Mouse (Mus musculus) liver, embryonic 11.5 days (tissue): ENCODE measurements around the gene Ctnna2. TPM values are rescaled to one million over a fixed set of nuclear protein-coding genes. Genes with fewer than 3 reads are reported as not detected.

Experiments
- ATAC-seq: fragments of 200-750 bp; cut with Nextera tagmentation; replicated peaks from 2 replicates; pipeline ENCODE4 v1.8.0; 2017; ENCODE audit warnings: moderate number of reproducible peaks, mild to moderate bottlenecking, moderate TSS enrichment, moderate library complexity; ENCODE audit not compliant: low FRiP score
- DNase-seq: peaks from one replicate; pipeline ENCODE4 v3.0.0-alpha.2; 2017; ENCODE audit warnings: low spot score
- H3K27ac ChIP-seq: fragments of 300-500 bp; sonication (generic); 2 replicates; pipeline ENCODE4 v1.5.1; 2014; ENCODE audit warnings: mild to moderate bottlenecking, low read depth, low read length, control low read depth
- H3K27me3 ChIP-seq: fragments of 300-500 bp; sonication (generic); replicated peaks from 2 replicates; pipeline ENCODE4 v1.6.1; 2014; ENCODE audit warnings: low read length, mixed read lengths; ENCODE audit not compliant: control insufficient read depth, insufficient read depth
- H3K36me3 ChIP-seq: fragments of 300-500 bp; sonication (generic); 2 replicates; pipeline ENCODE4 v1.6.1; 2014; ENCODE audit warnings: mild to moderate bottlenecking, low read length, moderate library complexity, mixed read lengths; ENCODE audit not compliant: control insufficient read depth, insufficient read depth
- H3K4me1 ChIP-seq: fragments of 300-500 bp; sonication (generic); replicated peaks from 2 replicates; pipeline ENCODE4 v1.6.1; 2014; ENCODE audit warnings: low read length, mixed read lengths; ENCODE audit not compliant: control insufficient read depth, insufficient read depth
- H3K4me2 ChIP-seq: fragments of 300-500 bp; sonication (generic); 2 replicates; pipeline ENCODE4 v1.6.1; 2014; ENCODE audit warnings: mild to moderate bottlenecking, control low read depth, moderate library complexity
- H3K4me3 ChIP-seq: fragments of 300-500 bp; sonication (generic); 2 replicates; pipeline ENCODE4 v1.5.1; 2014; ENCODE audit warnings: low read depth, low read length, control low read depth
- H3K9ac ChIP-seq: fragments of 300-500 bp; sonication (generic); 2 replicates; pipeline ENCODE4 v1.6.1; 2014; ENCODE audit warnings: low read depth, low read length, control low read depth
- H3K9me3 ChIP-seq: fragments of 300-500 bp; sonication (generic); 2 replicates; pipeline ENCODE4 v1.6.1; 2016; ENCODE audit warnings: low read length, inconsistent platforms, mixed read lengths; ENCODE audit not compliant: control insufficient read depth
- WGBS: fragments of 180-500 bp; shearing (Covaris S2); extraction: QIAGEN DNeasy Blood & Tissue Kit; methylation state at CpG from one replicate; pipeline ENCODE4 v1.1.7; 2014; 5-methylcytosine and 5-hydroxymethylcytosine counted together
- polyA plus RNA-seq: library from polyadenylated mRNA; unstranded; fragments of >200 nt; fragmentation: Nextera tagmentation; extraction: Ambion mirVana; gene quantifications from 2 replicates; pipeline ENCODE4 v1.2.1, GENCODE M21; 2014

Ctnna2 gene
- polyA plus RNA-seq, 1 experiment from 2014 or later: 1.9 TPM

DNA sequence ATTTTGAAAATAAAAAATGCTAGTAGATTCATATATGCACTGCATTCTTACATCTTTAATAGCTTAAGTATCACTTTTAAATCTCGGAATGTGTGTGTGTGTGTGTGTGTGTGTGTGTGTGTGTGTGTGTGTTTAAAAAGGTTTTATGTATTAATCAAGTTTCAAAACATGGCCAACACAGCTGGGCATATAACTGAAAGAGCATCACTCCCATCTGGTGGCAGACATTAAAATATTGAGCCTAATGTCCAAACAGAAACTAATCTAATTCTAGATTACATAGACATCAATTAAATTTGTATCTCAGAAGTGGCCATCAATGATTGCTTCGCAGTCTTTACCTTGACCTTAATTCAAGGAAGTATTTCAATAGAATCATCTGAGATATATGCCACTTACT, 140.4 kb downstream of the Ctnna2 start:
- Histone ChIP-seq H3K4me1 (no peaks in the 10 kb centered on the region), H3K36me3 (no peaks in the 10 kb centered on the region), H3K9ac (no peak overlapping the region), H3K4me2 (no peak overlapping the region), H3K27me3 (no peaks in the 10 kb centered on the region), H3K4me3 (no peak overlapping the region), H3K27ac (no peak overlapping the region), H3K9me3 (no peaks in the 10 kb centered on the region)
- DNase-seq (no peak), ATAC-seq (no peak)
- 83% methylated on average over 2 of the region's 2 CpGs for WGBS

DNA sequence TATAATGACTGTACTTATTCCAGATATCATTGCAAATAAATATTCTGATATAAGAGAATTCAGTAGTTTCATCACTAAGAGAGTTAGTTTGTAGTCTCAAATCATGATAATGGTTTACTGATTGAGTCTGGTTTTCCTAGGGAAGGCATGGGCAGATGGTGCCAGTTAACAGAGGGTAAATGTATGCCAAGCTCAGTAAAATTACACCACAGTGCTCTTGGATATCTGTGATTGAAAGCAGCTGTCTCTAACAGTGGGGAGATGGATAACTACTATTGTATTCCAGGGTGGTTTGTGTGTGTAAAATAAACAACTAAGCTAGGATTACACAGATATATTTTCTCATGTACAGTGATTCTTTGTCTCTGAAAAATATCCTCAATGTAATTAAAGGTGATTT, 140.8 kb downstream of the Ctnna2 start:
- DNase-seq: no peak
- no peak overlapping the region for H3K27ac ChIP-seq
- no peak overlapping the region for H3K4me3 ChIP-seq
- H3K36me3 ChIP-seq: no peaks in the 10 kb centered on the region
- H3K9ac ChIP-seq: no peak overlapping the region
- no peak for ATAC-seq
- H3K27me3 ChIP-seq: no peaks in the 10 kb centered on the region
- no peaks in the 10 kb centered on the region for H3K9me3 ChIP-seq
- H3K4me2 ChIP-seq: no peak overlapping the region
- no peaks in the 10 kb centered on the region for H3K4me1 ChIP-seq

DNA sequence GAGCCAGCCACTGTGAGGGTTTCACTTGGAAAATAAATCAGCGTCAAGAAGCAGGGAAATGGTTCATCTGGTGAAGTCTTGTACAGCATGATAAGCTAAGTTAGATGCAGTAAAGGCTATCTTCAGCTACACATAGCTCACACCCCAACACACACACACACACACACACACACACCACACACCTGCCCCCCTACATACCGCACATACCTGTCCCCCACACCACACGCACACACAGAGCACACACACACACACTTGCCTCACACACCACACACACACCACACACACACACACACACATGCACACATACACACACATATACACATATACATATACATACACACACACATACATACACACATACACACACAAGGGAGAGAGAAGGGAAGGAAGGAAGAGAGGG, 142.0 kb downstream of the Ctnna2 start:
- no peak overlapping the region for H3K9ac ChIP-seq
- no peak overlapping the region for H3K4me3 ChIP-seq
- no peaks in the 10 kb centered on the region for H3K9me3 ChIP-seq
- DNase-seq (no peak), ATAC-seq (no peak)
- no peaks in the 10 kb centered on the region for H3K36me3 ChIP-seq
- H3K27me3 ChIP-seq: no peaks in the 10 kb centered on the region
- H3K27ac ChIP-seq: no peak overlapping the region
- 88% methylated on average over 3 of the region's 3 CpGs for WGBS
- H3K4me2 ChIP-seq: no peak overlapping the region
- no peaks in the 10 kb centered on the region for H3K4me1 ChIP-seq

DNA sequence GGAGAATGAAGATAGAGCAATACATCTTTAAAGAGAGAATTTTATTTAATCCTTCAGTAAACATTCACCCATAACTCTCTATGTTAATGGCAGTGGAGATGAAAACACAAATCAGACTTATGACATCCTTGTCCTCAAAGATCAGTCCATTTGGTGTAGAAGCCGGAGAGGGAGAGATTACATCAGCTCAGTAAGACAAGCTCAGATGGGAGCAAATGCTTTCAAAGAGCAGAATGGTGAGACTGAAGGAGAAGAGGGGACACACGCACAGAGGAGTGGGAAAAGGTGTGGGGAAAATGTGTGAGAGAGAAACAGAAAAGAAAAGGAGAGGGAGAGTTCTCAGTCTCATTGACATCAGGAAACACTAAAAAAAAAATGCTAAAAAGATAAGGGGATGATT, 144.8 kb downstream of the Ctnna2 start:
- no peaks in the 10 kb centered on the region for H3K36me3 ChIP-seq
- WGBS: 74% methylated on average over 2 of the region's 2 CpGs
- no peak overlapping the region for H3K9ac ChIP-seq
- no peak overlapping the region for H3K4me2 ChIP-seq
- H3K27ac ChIP-seq: no peak overlapping the region
- no peaks in the 10 kb centered on the region for H3K9me3 ChIP-seq
- DNase-seq (no peak), ATAC-seq (no peak)
- H3K4me1 ChIP-seq: no peaks in the 10 kb centered on the region
- H3K4me3 ChIP-seq: no peak overlapping the region
- H3K27me3 ChIP-seq: no peaks in the 10 kb centered on the region

GRCm38 (mm10) chr6:77827526-77827925, 152.0 kb downstream of the Ctnna2 start:
- WGBS: 77% methylated on average over 1 of the region's 1 CpGs
- ATAC-seq: no peak
- no peak for DNase-seq

GRCm38 (mm10) chr6:77817116-77817515, 162.4 kb downstream of the Ctnna2 start:
- no peaks in the 10 kb centered on the region for H3K36me3 ChIP-seq
- no peaks in the 10 kb centered on the region for H3K27me3 ChIP-seq
- H3K9me3 ChIP-seq: no peaks in the 10 kb centered on the region
- ATAC-seq (no peak), DNase-seq (no peak)
- WGBS: 69% methylated on average over 3 of the region's 3 CpGs
- H3K4me1 ChIP-seq: no peaks in the 10 kb centered on the region
- no peak overlapping the region for H3K4me3 ChIP-seq
- no peak overlapping the region for H3K9ac ChIP-seq
- H3K27ac ChIP-seq: no peak overlapping the region
- H3K4me2 ChIP-seq: no peak overlapping the region

More at GRCm38 (mm10) chr6:77827526-77827925, 152.0 kb downstream of the Ctnna2 start:
- no peak overlapping the region for H3K4me3 ChIP-seq
- no peak overlapping the region for H3K27ac ChIP-seq
- no peaks in the 10 kb centered on the region for H3K27me3 ChIP-seq
- no peaks in the 10 kb centered on the region for H3K36me3 ChIP-seq
- no peak overlapping the region for H3K4me2 ChIP-seq
- no peaks in the 10 kb centered on the region for H3K4me1 ChIP-seq
- no peaks in the 10 kb centered on the region for H3K9me3 ChIP-seq
- H3K9ac ChIP-seq: no peak overlapping the region

- Histone ChIP-seq H3K4me1 (no peaks in the 10 kb centered on the region), H3K4me3 (no peak overlapping the region), H3K36me3 (no peaks in the 10 kb centered on the region), H3K27ac (no peak overlapping the region), H3K9ac (no peak overlapping the region), H3K27me3 (no peaks in the 10 kb centered on the region), H3K4me2 (no peak overlapping the region), H3K9me3 (no peaks in the 10 kb centered on the region)
- WGBS: 82% methylated on average over 3 of the region's 3 CpGs
- DNase-seq (no peak), ATAC-seq (no peak)
These were observed 168.5 kb downstream of the Ctnna2 start for GRCm38 (mm10) chr6:77811041-77811440.

DNA sequence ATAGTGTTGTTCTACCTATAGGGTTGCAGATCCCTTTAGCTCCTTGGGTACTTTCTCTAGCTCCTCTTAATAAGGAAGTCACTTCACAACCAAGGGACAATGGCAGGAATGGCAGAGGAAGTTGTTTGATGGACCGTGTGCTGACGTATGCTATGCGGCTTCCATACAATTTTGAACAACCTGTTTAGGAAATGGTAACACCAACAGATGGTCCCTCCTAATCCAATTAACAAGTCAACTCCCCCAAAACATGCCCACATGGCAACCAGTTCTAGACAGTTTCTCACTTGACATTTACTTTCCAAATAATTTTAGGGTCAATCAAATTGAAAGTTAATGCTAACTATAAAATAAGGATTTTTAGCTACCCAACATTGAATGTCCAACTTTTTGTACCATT, 176.9 kb downstream of the Ctnna2 start:
- DNase-seq (no peak), ATAC-seq (no peak)
- Histone ChIP-seq H3K27ac (no peak overlapping the region), H3K36me3 (no peaks in the 10 kb centered on the region), H3K9ac (no peak overlapping the region), H3K4me2 (no peak overlapping the region), H3K9me3 (no peaks in the 10 kb centered on the region), H3K4me1 (no peaks in the 10 kb centered on the region), H3K4me3 (no peak overlapping the region), H3K27me3 (no peaks in the 10 kb centered on the region)
- 89% methylated on average over 3 of the region's 3 CpGs for WGBS

DNA sequence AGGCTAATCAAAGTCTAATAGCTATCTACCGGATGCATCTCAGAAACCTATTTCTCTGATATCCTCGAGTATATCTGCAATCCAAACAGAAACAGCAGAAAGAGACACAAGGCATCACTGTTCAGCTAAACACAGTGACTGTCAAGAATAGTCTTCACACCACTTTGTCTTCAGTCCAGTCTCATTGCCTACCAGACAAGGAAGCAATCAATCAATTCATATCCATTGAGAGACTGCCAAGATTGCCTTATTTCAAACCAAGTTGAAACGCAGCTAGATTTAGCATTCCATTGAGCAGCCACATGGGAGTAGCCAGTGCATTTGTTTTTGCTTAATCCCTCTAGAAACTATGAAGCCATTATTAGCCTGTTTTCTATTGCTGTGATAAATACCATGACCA, 196.2 kb downstream of the Ctnna2 start:
- no peak overlapping the region for H3K27ac ChIP-seq
- H3K36me3 ChIP-seq: no peaks in the 10 kb centered on the region
- ATAC-seq (no peak), DNase-seq (no peak)
- WGBS: 76% methylated on average over 3 of the region's 3 CpGs
- no peaks in the 10 kb centered on the region for H3K27me3 ChIP-seq
- no peaks in the 10 kb centered on the region for H3K9me3 ChIP-seq
- no peak overlapping the region for H3K4me2 ChIP-seq
- no peak overlapping the region for H3K9ac ChIP-seq
- no peaks in the 10 kb centered on the region for H3K4me1 ChIP-seq
- no peak overlapping the region for H3K4me3 ChIP-seq
